Mouse (Mus musculus): ENCODE measurements around the gene Ptchd4. TPM values are rescaled to one million over a fixed set of nuclear protein-coding genes. Genes with fewer than 3 reads are reported as not detected.

Gene Ptchd4
- polyA plus RNA-seq, 1 experiment from 2014 or later: 0.12 TPM

DNA sequence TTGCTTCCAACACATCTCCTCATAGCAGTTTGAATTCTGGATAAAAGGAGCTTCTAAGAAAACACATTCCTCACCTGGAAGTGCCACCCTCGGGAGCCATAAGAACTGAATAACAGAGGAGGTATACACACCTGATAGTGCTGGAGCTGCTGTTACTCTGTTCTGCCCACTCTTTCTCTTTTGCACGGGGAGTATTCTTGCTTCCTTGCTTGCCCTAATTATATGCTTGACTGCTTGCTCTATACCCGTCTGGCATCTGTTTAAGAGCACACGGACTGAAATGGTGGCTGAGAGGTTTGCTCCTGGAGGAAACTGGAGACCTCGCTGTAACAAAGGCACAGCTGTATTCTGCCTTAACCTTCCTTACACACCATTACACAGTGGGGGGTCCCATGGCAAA, 214.4 kb downstream of the Ptchd4 start:
- no peak for ATAC-seq (ENCODE audit: insufficient number of reproducible peaks, insufficient read depth, low FRiP score, low read depth)
- H3K4me1 ChIP-seq (ENCODE audit: control insufficient read depth in 2 of 2, insufficient read depth in 2 of 2, low read length in 2 of 2): no peaks in the 10 kb centered on the region

DNA sequence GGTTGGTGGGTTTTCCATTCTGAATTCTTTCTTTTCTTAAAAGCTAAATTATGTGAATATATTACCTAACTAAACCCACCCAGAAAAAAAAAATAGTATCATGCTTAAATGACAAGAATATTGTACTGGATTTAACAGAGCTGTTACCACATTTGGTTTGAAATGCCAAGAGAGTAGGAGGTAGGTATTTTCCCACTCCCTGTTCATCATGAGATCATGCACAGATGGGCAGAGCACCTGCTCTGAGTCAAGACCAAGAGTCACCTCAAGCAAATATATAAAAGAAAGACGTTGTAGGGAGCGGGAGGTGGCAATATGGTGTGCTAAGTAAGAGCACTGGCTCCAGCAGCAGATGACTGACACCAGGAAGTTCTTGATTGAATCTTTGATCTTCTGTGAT, 233.8 kb downstream of the Ptchd4 start:
- WGBS: 86% methylated on average over 2 of the region's 2 CpGs
- Histone ChIP-seq H3K4me1 (ENCODE audit: control insufficient read depth in 2 of 2, insufficient read depth in 2 of 2, low read length in 2 of 2) (no peaks in the 10 kb centered on the region), H3K36me3 (ENCODE audit: control insufficient read depth, insufficient read depth, low read length) (no peaks in the 10 kb centered on the region), H3K9ac (ENCODE audit: low read length) (no peak overlapping the region), H3K27me3 (ENCODE audit: control insufficient read depth, insufficient read depth, low read length) (no peaks in the 10 kb centered on the region), H3K4me3 (ENCODE audit: control insufficient read depth in 1 of 2, insufficient read depth in 1 of 2, low read depth in 1 of 2, low read length in 2 of 2) (no peak overlapping the region), H3K9me3 (ENCODE audit: control insufficient read depth, low read length) (no peaks in the 10 kb centered on the region), H3K4me2 (ENCODE audit: low read length) (no peak overlapping the region), H3K27ac (replicated peaks in 1 of 2; ENCODE audit: control insufficient read depth in 1 of 2, insufficient read depth in 1 of 2, low read depth in 2 of 2, low read length in 2 of 2) (no peak overlapping the region)
- ATAC-seq (ENCODE audit: insufficient number of reproducible peaks, insufficient read depth, low FRiP score, low read depth): no peak

More for the DNA sequence above, 214.4 kb downstream of the Ptchd4 start:
- Histone ChIP-seq H3K4me3 (ENCODE audit: control insufficient read depth in 1 of 2, insufficient read depth in 1 of 2, low read depth in 1 of 2, low read length in 2 of 2) (no peak overlapping the region), H3K27me3 (ENCODE audit: control insufficient read depth, insufficient read depth, low read length) (no peaks in the 10 kb centered on the region), H3K4me2 (ENCODE audit: low read length) (no peak overlapping the region), H3K36me3 (ENCODE audit: control insufficient read depth, insufficient read depth, low read length) (no peaks in the 10 kb centered on the region), H3K9me3 (ENCODE audit: control insufficient read depth, low read length) (no peaks in the 10 kb centered on the region), H3K9ac (ENCODE audit: low read length) (no peak overlapping the region), H3K27ac (replicated peaks in 1 of 2; ENCODE audit: control insufficient read depth in 1 of 2, insufficient read depth in 1 of 2, low read depth in 2 of 2, low read length in 2 of 2) (no peak overlapping the region)
- WGBS: 56% methylated on average over 5 of the region's 5 CpGs
